Mouse (Mus musculus): ENCODE data around the gene Luzp1. TPM values are rescaled to one million over a fixed set of nuclear protein-coding genes. Genes with fewer than 3 reads are reported as not detected.

Luzp1 gene
- total and polyA plus RNA-seq, 2 experiments from 2014 or later = 22.6 to 91.1 TPM

- Histone ChIP-seq H3K27ac (ENCODE audit: low read depth) (no peak overlapping the region), H3K9ac (replicated peaks; ENCODE audit: low read depth, low read length) (no peak overlapping the region), H3K36me3 (replicated peaks; ENCODE audit: control insufficient read depth, insufficient read depth, low read length) (no peaks in the 10 kb centered on the region), H3K9me3 (replicated peaks; ENCODE audit: control insufficient read depth, low read length) (no peaks in the 10 kb centered on the region), H3K4me1 (ENCODE audit: control insufficient read depth, insufficient read depth) (no peaks in the 10 kb centered on the region), H3K27me3 (ENCODE audit: control insufficient read depth, insufficient read depth, low read length) (no peaks in the 10 kb centered on the region), H3K4me2 (ENCODE audit: low read depth, low read length) (no peak overlapping the region), H3K4me3 (ENCODE audit: low read depth, low read length) (no peak overlapping the region)
- DNase-seq (ENCODE audit: low spot score) (peak; percentile 64), ATAC-seq (ENCODE audit: insufficient read depth, low read depth) (no peak)
- 11% methylated on average over 3 of the region's 3 CpGs for WGBS
- no peak for TF ChIP-seq EP300 (IDR thresholded peaks at IDR 0.05; ENCODE audit: low read depth)
- TF ChIP-seq CTCF (IDR thresholded peaks at IDR 0.05; ENCODE audit: low read depth) = peak; percentile 67
Measured at GRCm38 (mm10) chr4:136431376-136431693, 38.2 kb upstream of the Luzp1 start.

- Histone ChIP-seq H3K9ac (replicated peaks; ENCODE audit: low read depth, low read length) (no peak overlapping the region), H3K4me3 (ENCODE audit: low read depth, low read length) (no peak overlapping the region), H3K4me1 (ENCODE audit: control insufficient read depth, insufficient read depth) (no peaks in the 10 kb centered on the region), H3K27ac (ENCODE audit: low read depth) (no peak overlapping the region), H3K4me2 (ENCODE audit: low read depth, low read length) (no peak overlapping the region), H3K27me3 (ENCODE audit: control insufficient read depth, insufficient read depth, low read length) (no peaks in the 10 kb centered on the region), H3K36me3 (replicated peaks; ENCODE audit: control insufficient read depth, insufficient read depth, low read length) (no peaks in the 10 kb centered on the region), H3K9me3 (replicated peaks; ENCODE audit: control insufficient read depth, low read length) (no peaks in the 10 kb centered on the region)
- no peak for DNase-seq (ENCODE audit: low spot score)
- no peak for TF ChIP-seq CTCF (IDR thresholded peaks at IDR 0.05; ENCODE audit: low read depth)
- no peak for TF ChIP-seq EP300 (IDR thresholded peaks at IDR 0.05; ENCODE audit: low read depth)
- 67% methylated on average over 4 of the region's 4 CpGs for whole genome bisulfite sequencing
- no peak; the same call in 1 of the 2 replicates for ATAC-seq (ENCODE audit: insufficient read depth, low read depth)
Measured at GRCm38 (mm10) chr4:136434029-136434428, 35.5 kb upstream of the Luzp1 start.

GRCm38 (mm10) chr4:136439106-136439505, 30.5 kb upstream of the Luzp1 start:
- Histone ChIP-seq H3K4me2 (ENCODE audit: low read depth, low read length) (no peak overlapping the region), H3K36me3 (replicated peaks; ENCODE audit: control insufficient read depth, insufficient read depth, low read length) (no peaks in the 10 kb centered on the region), H3K4me1 (ENCODE audit: control insufficient read depth, insufficient read depth) (no peaks in the 10 kb centered on the region), H3K27me3 (ENCODE audit: control insufficient read depth, insufficient read depth, low read length) (no peaks in the 10 kb centered on the region), H3K4me3 (ENCODE audit: low read depth, low read length) (no peak overlapping the region), H3K27ac (ENCODE audit: low read depth) (no peak overlapping the region), H3K9me3 (replicated peaks; ENCODE audit: control insufficient read depth, low read length) (no peaks in the 10 kb centered on the region), H3K9ac (replicated peaks; ENCODE audit: low read depth, low read length) (no peak overlapping the region)
- DNase-seq (ENCODE audit: low spot score) (no peak), ATAC-seq (ENCODE audit: insufficient read depth, low read depth) (no peak)
- TF ChIP-seq CTCF (IDR thresholded peaks at IDR 0.05; ENCODE audit: low read depth) (no peak), EP300 (IDR thresholded peaks at IDR 0.05; ENCODE audit: low read depth) (no peak)
- WGBS = 68% methylated on average over 4 of the region's 4 CpGs

- WGBS = 47% methylated on average over 15 of the region's 15 CpGs
- ATAC-seq (ENCODE audit: insufficient read depth, low read depth) (no peak), DNase-seq (ENCODE audit: low spot score) (no peak)
- Histone ChIP-seq H3K4me2 (ENCODE audit: low read depth, low read length) (no peak overlapping the region), H3K4me3 (ENCODE audit: low read depth, low read length) (no peak overlapping the region), H3K36me3 (replicated peaks; ENCODE audit: control insufficient read depth, insufficient read depth, low read length) (no peaks in the 10 kb centered on the region), H3K27me3 (ENCODE audit: control insufficient read depth, insufficient read depth, low read length) (no peaks in the 10 kb centered on the region), H3K4me1 (ENCODE audit: control insufficient read depth, insufficient read depth) (no peaks in the 10 kb centered on the region), H3K9me3 (replicated peaks; ENCODE audit: control insufficient read depth, low read length) (no peaks in the 10 kb centered on the region), H3K9ac (replicated peaks; ENCODE audit: low read depth, low read length) (no peak overlapping the region), H3K27ac (ENCODE audit: low read depth) (no peak overlapping the region)
- TF ChIP-seq CTCF (IDR thresholded peaks at IDR 0.05; ENCODE audit: low read depth) = no peak
- TF ChIP-seq EP300 (IDR thresholded peaks at IDR 0.05; ENCODE audit: low read depth) = no peak
Measured at GRCm38 (mm10) chr4:136441354-136442043, 28.1 kb upstream of the Luzp1 start.

- no peak overlapping the region for H3K27ac ChIP-seq (ENCODE audit: low read depth)
- H3K9ac ChIP-seq (replicated peaks; ENCODE audit: low read depth, low read length) = no peak overlapping the region
- H3K9me3 ChIP-seq (replicated peaks; ENCODE audit: control insufficient read depth, low read length) = no peaks in the 10 kb centered on the region
- H3K4me1 ChIP-seq (ENCODE audit: control insufficient read depth, insufficient read depth) = no peaks in the 10 kb centered on the region
- no peak overlapping the region for H3K4me2 ChIP-seq (ENCODE audit: low read depth, low read length)
- TF ChIP-seq CTCF (IDR thresholded peaks at IDR 0.05; ENCODE audit: low read depth) (no peak), EP300 (IDR thresholded peaks at IDR 0.05; ENCODE audit: low read depth) (no peak)
- ATAC-seq (ENCODE audit: insufficient read depth, low read depth) (no peak), DNase-seq (ENCODE audit: low spot score) (no peak)
- H3K4me3 ChIP-seq (ENCODE audit: low read depth, low read length) = no peak overlapping the region
- no peaks in the 10 kb centered on the region for H3K36me3 ChIP-seq (replicated peaks; ENCODE audit: control insufficient read depth, insufficient read depth, low read length)
- no peaks in the 10 kb centered on the region for H3K27me3 ChIP-seq (ENCODE audit: control insufficient read depth, insufficient read depth, low read length)
- WGBS = 59% methylated on average over 4 of the region's 4 CpGs
Measured at GRCm38 (mm10) chr4:136444561-136444960, 25.0 kb upstream of the Luzp1 start.

GRCm38 (mm10) chr4:136449795-136450194, 19.8 kb upstream of the Luzp1 start:
- H3K4me2 ChIP-seq (ENCODE audit: low read depth, low read length) = no peak overlapping the region
- no peak overlapping the region for H3K9ac ChIP-seq (replicated peaks; ENCODE audit: low read depth, low read length)
- no peaks in the 10 kb centered on the region for H3K9me3 ChIP-seq (replicated peaks; ENCODE audit: control insufficient read depth, low read length)
- no peaks in the 10 kb centered on the region for H3K36me3 ChIP-seq (replicated peaks; ENCODE audit: control insufficient read depth, insufficient read depth, low read length)
- DNase-seq (ENCODE audit: low spot score) (no peak), ATAC-seq (ENCODE audit: insufficient read depth, low read depth) (no peak)
- no peak overlapping the region for H3K27ac ChIP-seq (ENCODE audit: low read depth)
- H3K27me3 ChIP-seq (ENCODE audit: control insufficient read depth, insufficient read depth, low read length) = no peaks in the 10 kb centered on the region
- no peak overlapping the region for H3K4me3 ChIP-seq (ENCODE audit: low read depth, low read length)
- TF ChIP-seq EP300 (IDR thresholded peaks at IDR 0.05; ENCODE audit: low read depth) (no peak), CTCF (IDR thresholded peaks at IDR 0.05; ENCODE audit: low read depth) (no peak)
- no peaks in the 10 kb centered on the region for H3K4me1 ChIP-seq (ENCODE audit: control insufficient read depth, insufficient read depth)
- WGBS = 82% methylated on average over 5 of the region's 5 CpGs
